Mouse (Mus musculus): ENCODE results near the gene Uba3. TPM values are rescaled to one million over a fixed set of nuclear protein-coding genes. Genes with fewer than 3 reads are reported as not detected.

The Uba3 gene
- polyA plus RNA-seq, 1 experiment from 2014 or later: 97.0 TPM

- H3K27me3 ChIP-seq: no peaks in the 10 kb centered on the region
- 6% methylated on average over 32 of the region's 32 CpGs for WGBS
- peak within 1 kb of the TSS; percentile 61 for H3K9ac ChIP-seq
- peaks cover 17% of the 10 kb centered on the region for H3K4me1 ChIP-seq
- no peaks in the 10 kb centered on the region for H3K9me3 ChIP-seq
- 0 out of 2 replicates have a peak within 1 kb of the TSS, but pooled peaks have one; percentile 27 for H3K27ac ChIP-seq
- H3K36me3 ChIP-seq: 0 out of 2 replicates have a peak, but pooled peaks cover 4% of the 10 kb centered on the region
- H3K4me3 ChIP-seq: peak within 1 kb of the TSS; percentile 57
- peak within 1 kb of the TSS; percentile 80 for H3K4me2 ChIP-seq (replicated peaks)
- ATAC-seq (ENCODE audit: insufficient number of reproducible peaks, insufficient read depth, low FRiP score, low TSS enrichment): peak; percentile 78
These were observed 4.9 kb upstream of the Uba3 start, which contains the start of gene Arl6ip5 for GRCm38 (mm10) chr6:97210191-97210961. TSS of gene Arl6ip5 (plus strand) at chr6:97210689.

GRCm38 (mm10) chr6:97209751-97210150 lies 4.3 kb upstream of the Uba3 start:
- peaks cover 17% of the 10 kb centered on the region for H3K4me1 ChIP-seq
- no peak overlapping the region for H3K4me3 ChIP-seq
- H3K9ac ChIP-seq: no peak overlapping the region
- no peaks in the 10 kb centered on the region for H3K9me3 ChIP-seq
- H3K36me3 ChIP-seq: 0 out of 2 replicates have a peak, but pooled peaks cover 2% of the 10 kb centered on the region
- WGBS: 82% methylated on average over 4 of the region's 4 CpGs
- H3K4me2 ChIP-seq (replicated peaks): 0 out of 2 replicates have a peak overlapping the region, but pooled peaks have one; percentile 80
- no peak for ATAC-seq (ENCODE audit: insufficient number of reproducible peaks, insufficient read depth, low FRiP score, low TSS enrichment)
- H3K27ac ChIP-seq: 0 out of 2 replicates have a peak overlapping the region, but pooled peaks have one; percentile 27
- no peaks in the 10 kb centered on the region for H3K27me3 ChIP-seq

- WGBS: 44% methylated on average over 3 of the region's 3 CpGs
- Histone ChIP-seq H3K9me3 (no peaks in the 10 kb centered on the region), H3K9ac (no peak overlapping the region), H3K27me3 (no peaks in the 10 kb centered on the region), H3K4me2 (replicated peaks) (no peak overlapping the region), H3K36me3 (no peaks in the 10 kb centered on the region), H3K27ac (no peak overlapping the region), H3K4me1 (peaks cover 22% of the 10 kb centered on the region), H3K4me3 (no peak overlapping the region)
- ATAC-seq (ENCODE audit: insufficient number of reproducible peaks, insufficient read depth, low FRiP score, low TSS enrichment): no peak
These were observed 3.8 kb upstream of the Uba3 start for GRCm38 (mm10) chr6:97209201-97209600.

- Histone ChIP-seq H3K4me2 (replicated peaks) (no peak overlapping the region), H3K36me3 (no peaks in the 10 kb centered on the region), H3K27ac (no peak overlapping the region), H3K9me3 (no peaks in the 10 kb centered on the region), H3K27me3 (no peaks in the 10 kb centered on the region), H3K4me1 (peaks cover 25% of the 10 kb centered on the region), H3K9ac (no peak overlapping the region), H3K4me3 (no peak overlapping the region)
- no peak for ATAC-seq (ENCODE audit: insufficient number of reproducible peaks, insufficient read depth, low FRiP score, low TSS enrichment)
- WGBS: 19% methylated on average over 3 of the region's 3 CpGs
These were observed 3.0 kb upstream of the Uba3 start for GRCm38 (mm10) chr6:97208406-97208805.

- Histone ChIP-seq H3K4me3 (no peak overlapping the region), H3K4me1 (peaks cover 24% of the 10 kb centered on the region), H3K4me2 (replicated peaks) (no peak overlapping the region), H3K9me3 (no peaks in the 10 kb centered on the region), H3K9ac (no peak overlapping the region), H3K27me3 (no peaks in the 10 kb centered on the region), H3K27ac (no peak overlapping the region), H3K36me3 (no peaks in the 10 kb centered on the region)
- 77% methylated on average over 4 of the region's 4 CpGs for WGBS
- ATAC-seq (ENCODE audit: insufficient number of reproducible peaks, insufficient read depth, low FRiP score, low TSS enrichment): no peak
These were observed 1.6 kb upstream of the Uba3 start for GRCm38 (mm10) chr6:97207085-97207484.

- under 1% methylated on average over 16 of the region's 16 CpGs for WGBS
- peak; percentile 49 for ATAC-seq (ENCODE audit: insufficient number of reproducible peaks, insufficient read depth, low FRiP score, low TSS enrichment)
- Histone ChIP-seq H3K27me3 (no peaks in the 10 kb centered on the region), H3K4me1 (peaks cover 18% of the 10 kb centered on the region), H3K9me3 (no peaks in the 10 kb centered on the region), H3K27ac (peak overlapping the region; percentile 86), H3K4me2 (replicated peaks) (peak overlapping the region; percentile 76), H3K9ac (peak overlapping the region; percentile 97), H3K4me3 (peak overlapping the region; percentile 93), H3K36me3 (no peaks in the 10 kb centered on the region)
These were observed 495 bp downstream of the Uba3 start for GRCm38 (mm10) chr6:97204952-97205351.

- Histone ChIP-seq H3K4me3 (peak overlapping the region; percentile 93), H3K4me1 (peaks cover 17% of the 10 kb centered on the region), H3K9ac (peak overlapping the region; percentile 97), H3K36me3 (no peaks in the 10 kb centered on the region), H3K27me3 (no peaks in the 10 kb centered on the region), H3K9me3 (no peaks in the 10 kb centered on the region), H3K4me2 (replicated peaks) (peak overlapping the region; percentile 76), H3K27ac (no peak overlapping the region)
- no peak for ATAC-seq (ENCODE audit: insufficient number of reproducible peaks, insufficient read depth, low FRiP score, low TSS enrichment)
- 15% methylated on average over 9 of the region's 9 CpGs for WGBS
These were observed 1.1 kb downstream of the Uba3 start for GRCm38 (mm10) chr6:97204252-97204869.

GRCm38 (mm10) chr6:97202477-97202876 lies 3.0 kb downstream of the Uba3 start:
- Histone ChIP-seq H3K4me1 (peaks cover 12% of the 10 kb centered on the region; the same call in 1 of the 2 replicates), H3K27me3 (no peaks in the 10 kb centered on the region), H3K36me3 (peaks cover 6% of the 10 kb centered on the region), H3K4me3 (no peak overlapping the region), H3K9ac (no peak overlapping the region), H3K9me3 (no peaks in the 10 kb centered on the region), H3K27ac (no peak overlapping the region), H3K4me2 (replicated peaks) (no peak overlapping the region)
- 90% methylated on average over 3 of the region's 3 CpGs for WGBS
- ATAC-seq (ENCODE audit: insufficient number of reproducible peaks, insufficient read depth, low FRiP score, low TSS enrichment): no peak

GRCm38 (mm10) chr6:97200437-97200836 lies 5.0 kb downstream of the Uba3 start:
- peaks cover 12% of the 10 kb centered on the region; the same call in 1 of the 2 replicates for H3K4me1 ChIP-seq
- no peak overlapping the region for H3K4me3 ChIP-seq
- no peak for ATAC-seq (ENCODE audit: insufficient number of reproducible peaks, insufficient read depth, low FRiP score, low TSS enrichment)
- H3K4me2 ChIP-seq (replicated peaks): no peak overlapping the region
- H3K27ac ChIP-seq: no peak overlapping the region
- H3K36me3 ChIP-seq: peaks cover 25% of the 10 kb centered on the region
- H3K27me3 ChIP-seq: no peaks in the 10 kb centered on the region
- WGBS: 44% methylated on average over 3 of the region's 3 CpGs
- H3K9ac ChIP-seq: no peak overlapping the region
- H3K9me3 ChIP-seq: no peaks in the 10 kb centered on the region

- Histone ChIP-seq H3K27me3 (no peaks in the 10 kb centered on the region), H3K36me3 (peaks cover 26% of the 10 kb centered on the region), H3K9ac (peak overlapping the region; percentile 94), H3K4me2 (replicated peaks) (peak overlapping the region; percentile 60), H3K4me1 (peaks cover 10% of the 10 kb centered on the region; the same call in 1 of the 2 replicates), H3K27ac (peak overlapping the region; percentile 88), H3K9me3 (no peaks in the 10 kb centered on the region), H3K4me3 (peak overlapping the region; percentile 97)
- no peak; the same call in 1 of the 2 replicates for ATAC-seq (ENCODE audit: insufficient number of reproducible peaks, insufficient read depth, low FRiP score, low TSS enrichment)
- WGBS: 12% methylated on average over 11 of the region's 11 CpGs
These were observed 26.0 kb downstream of the Uba3 start for GRCm38 (mm10) chr6:97179367-97179828.

- ATAC-seq (ENCODE audit: insufficient number of reproducible peaks, insufficient read depth, low FRiP score, low TSS enrichment): peak; percentile 96
- H3K4me3 ChIP-seq: peak within 1 kb of the TSS; percentile 97
These were observed 26.7 kb downstream of the Uba3 start, which contains the start of gene Tmf1 for GRCm38 (mm10) chr6:97178491-97179366. TSS of gene Tmf1 (minus strand) at chr6:97179122.

More at GRCm38 (mm10) chr6:97178491-97179366, 26.7 kb downstream of the Uba3 start, which contains the start of gene Tmf1:
- Histone ChIP-seq H3K27ac (peak within 1 kb of the TSS; percentile 88), H3K36me3 (peaks cover 24% of the 10 kb centered on the region), H3K9ac (peak within 1 kb of the TSS; percentile 94), H3K4me2 (replicated peaks) (peak within 1 kb of the TSS; percentile 60), H3K4me1 (peaks cover 10% of the 10 kb centered on the region; the same call in 1 of the 2 replicates), H3K9me3 (no peaks in the 10 kb centered on the region), H3K27me3 (no peaks in the 10 kb centered on the region)
- under 1% methylated on average over 76 of the region's 80 CpGs for WGBS
